Mouse (Mus musculus): ENCODE data around the gene Lrrc75a. TPM values are rescaled to one million over a fixed set of nuclear protein-coding genes. Genes with fewer than 3 reads are reported as not detected.

Lrrc75a gene
- total RNA-seq, 2 experiments from 2014 or later: 18.7 to 21.8 TPM

DNA sequence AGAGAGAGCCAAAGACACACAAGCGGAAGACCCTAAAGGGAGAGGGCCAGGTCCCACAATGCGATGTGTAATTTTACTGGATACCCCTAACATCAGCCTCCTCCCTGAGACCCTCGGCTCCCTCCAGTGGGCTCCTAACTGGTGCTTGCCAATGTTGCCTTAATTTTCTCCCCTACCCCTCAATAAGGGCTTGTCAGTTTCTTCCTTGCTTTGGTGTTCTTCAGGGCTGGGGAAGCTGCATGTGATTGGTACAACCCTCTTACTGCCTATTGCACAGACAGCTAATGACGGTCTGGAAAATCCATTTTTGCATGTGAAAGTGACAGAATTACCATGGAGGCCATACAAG, 1.9 kb downstream of the Lrrc75a start:
- intact Hi-C loops (cut with DNase I): no loop called here
- no peak for DNase-seq (ENCODE audit: low spot score in 2 of 2)

- intact Hi-C loops (cut with DNase I): no loop called here
- peak; percentile 61 to 64 for DNase-seq (ENCODE audit: low spot score in 2 of 2)
Measured at GRCm38 (mm10) chr11:62645732-62646494, 2.4 kb downstream of the Lrrc75a start.

GRCm38 (mm10) chr11:62645337-62645675, 3.0 kb downstream of the Lrrc75a start:
- no peak for DNase-seq (ENCODE audit: low spot score in 2 of 2)
- intact Hi-C loops (cut with DNase I): no loop called here

GRCm38 (mm10) chr11:62644602-62645336, 3.6 kb downstream of the Lrrc75a start:
- intact Hi-C loops (cut with DNase I): no loop called here
- DNase-seq (ENCODE audit: low spot score in 2 of 2): no peak

DNA sequence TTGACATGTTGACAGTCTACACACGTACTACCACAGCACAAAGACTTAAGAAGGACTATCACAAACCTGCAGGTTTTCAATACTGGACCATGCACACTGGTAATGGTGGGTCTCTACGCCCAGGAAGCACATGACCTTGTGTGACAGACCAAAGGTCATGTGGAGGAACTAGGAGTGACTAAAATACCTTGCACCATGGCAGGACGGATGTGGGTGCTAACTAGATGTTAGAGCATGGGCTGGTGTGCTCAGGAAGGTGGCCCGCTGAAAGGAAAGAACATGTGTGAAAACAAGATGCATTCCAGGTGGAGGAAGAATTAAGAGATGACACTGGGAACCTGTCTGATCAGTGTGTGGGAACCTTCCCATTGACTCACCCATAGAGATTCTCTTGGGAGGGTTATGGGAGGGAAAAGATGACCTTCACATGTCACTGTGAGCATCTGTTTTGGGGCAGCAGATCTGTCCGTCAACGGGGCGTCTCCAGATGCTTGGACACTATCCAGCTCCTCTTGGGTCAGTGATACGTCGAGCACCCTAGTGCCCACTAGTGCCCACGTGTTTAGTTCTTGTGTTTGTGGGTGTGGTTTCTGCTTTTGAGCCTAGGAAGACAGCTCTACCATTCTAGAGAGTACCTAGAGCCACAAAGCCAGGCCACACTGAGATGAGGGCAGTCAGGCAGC, 4.5 kb downstream of the Lrrc75a start:
- no peak for DNase-seq (ENCODE audit: low spot score in 2 of 2)
- intact Hi-C loops (cut with DNase I): no loop called here

- intact Hi-C loops (cut with DNase I): no loop called here
- no peak for DNase-seq (ENCODE audit: low spot score in 2 of 2)
Measured at GRCm38 (mm10) chr11:62643011-62643631, 5.2 kb downstream of the Lrrc75a start.

GRCm38 (mm10) chr11:62642023-62642844, 6.1 kb downstream of the Lrrc75a start:
- intact Hi-C loops (cut with DNase I): no loop called here
- no peak for DNase-seq (ENCODE audit: low spot score in 2 of 2)

DNA sequence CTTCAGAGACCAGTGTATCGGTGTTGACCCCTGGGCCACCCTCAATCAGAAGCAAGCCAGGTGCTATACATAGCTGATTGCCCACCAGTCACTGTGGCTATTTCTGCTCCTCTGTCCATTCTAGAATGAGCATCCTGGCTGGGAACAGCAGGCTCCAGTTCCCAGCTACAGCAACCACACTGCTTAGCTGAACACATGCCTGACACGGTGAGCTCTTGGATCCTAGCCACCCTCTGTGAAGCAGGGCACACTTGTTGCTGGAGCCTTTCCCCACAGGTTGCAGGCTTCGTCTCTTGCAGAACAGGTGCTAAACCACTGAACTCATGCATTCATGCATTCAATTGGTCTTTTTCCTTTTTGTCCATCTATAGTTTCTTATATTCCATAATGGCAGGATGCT, 7.9 kb downstream of the Lrrc75a start:
- intact Hi-C loops (cut with DNase I): no loop called here
- no peak for DNase-seq (ENCODE audit: low spot score in 2 of 2)

DNA sequence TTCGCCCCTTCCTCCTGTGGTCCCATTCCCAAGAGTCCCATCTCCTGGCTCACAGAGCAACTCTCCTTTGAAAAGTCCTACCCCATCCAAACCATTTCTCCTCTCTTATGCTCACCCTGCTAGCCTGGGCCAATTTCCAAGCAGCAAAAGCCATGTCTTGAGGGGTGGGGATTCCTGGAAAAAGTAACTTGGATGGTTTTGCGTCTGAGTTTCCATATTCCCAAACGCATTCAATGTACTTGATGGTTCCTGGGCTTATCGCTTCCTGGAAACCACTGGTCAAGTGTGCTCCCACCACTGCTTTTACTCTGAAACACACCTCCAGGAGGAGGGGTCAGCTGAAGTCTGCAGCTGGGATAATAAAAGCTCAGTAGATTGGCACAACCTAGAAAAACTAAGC, 9.9 kb downstream of the Lrrc75a start:
- intact Hi-C loops (cut with DNase I): no loop called here
- DNase-seq (ENCODE audit: low spot score in 2 of 2): no peak

DNA sequence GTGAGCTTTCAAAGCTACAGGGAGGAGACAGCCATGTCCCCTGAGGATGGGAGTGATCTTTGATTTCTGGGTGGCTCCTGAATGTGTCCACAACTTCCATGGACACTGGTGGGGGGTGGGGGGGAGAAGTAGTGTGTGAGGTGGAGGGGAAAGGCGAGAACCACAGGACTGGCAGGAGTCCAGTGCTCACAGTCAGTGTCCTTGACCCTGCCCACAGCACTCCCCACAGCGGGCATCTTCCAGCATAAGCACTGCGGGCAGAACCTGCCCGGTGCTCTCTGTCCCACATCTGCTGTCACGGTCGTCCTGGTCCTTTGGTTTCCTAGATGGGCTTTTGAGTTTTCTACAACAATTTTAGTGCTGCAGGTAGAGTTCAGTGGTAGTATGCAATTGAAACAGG, 10.5 kb downstream of the Lrrc75a start:
- DNase-seq (ENCODE audit: low spot score in 2 of 2): no peak
- intact Hi-C loops (cut with DNase I): no loop called here

DNA sequence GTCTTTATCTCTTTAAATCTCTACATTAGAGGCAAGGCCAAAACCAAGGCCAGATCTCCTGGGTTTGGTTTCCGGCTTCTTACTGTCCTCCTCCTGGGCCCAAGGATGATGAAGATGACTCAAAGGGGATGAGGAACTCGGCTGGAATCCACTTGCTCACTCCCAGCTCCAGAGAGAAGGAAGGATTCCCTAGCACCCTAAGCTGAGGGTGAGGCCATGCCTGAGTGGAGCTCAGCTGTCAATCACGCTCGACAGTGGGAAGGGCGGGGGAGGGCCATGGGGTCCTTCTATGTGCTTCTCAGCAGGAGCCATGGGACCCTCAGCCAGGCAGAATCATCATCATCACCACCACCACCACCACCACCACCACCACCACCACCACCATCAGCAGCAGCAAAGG, 10.9 kb downstream of the Lrrc75a start:
- no peak for DNase-seq (ENCODE audit: low spot score in 2 of 2)
- intact Hi-C loops (cut with DNase I): no loop called here

- intact Hi-C loops (cut with DNase I): no loop called here
- peak; percentile 61 to 68 for DNase-seq (ENCODE audit: low spot score in 2 of 2)
Measured at GRCm38 (mm10) chr11:62636840-62637221, 11.5 kb downstream of the Lrrc75a start.

DNA sequence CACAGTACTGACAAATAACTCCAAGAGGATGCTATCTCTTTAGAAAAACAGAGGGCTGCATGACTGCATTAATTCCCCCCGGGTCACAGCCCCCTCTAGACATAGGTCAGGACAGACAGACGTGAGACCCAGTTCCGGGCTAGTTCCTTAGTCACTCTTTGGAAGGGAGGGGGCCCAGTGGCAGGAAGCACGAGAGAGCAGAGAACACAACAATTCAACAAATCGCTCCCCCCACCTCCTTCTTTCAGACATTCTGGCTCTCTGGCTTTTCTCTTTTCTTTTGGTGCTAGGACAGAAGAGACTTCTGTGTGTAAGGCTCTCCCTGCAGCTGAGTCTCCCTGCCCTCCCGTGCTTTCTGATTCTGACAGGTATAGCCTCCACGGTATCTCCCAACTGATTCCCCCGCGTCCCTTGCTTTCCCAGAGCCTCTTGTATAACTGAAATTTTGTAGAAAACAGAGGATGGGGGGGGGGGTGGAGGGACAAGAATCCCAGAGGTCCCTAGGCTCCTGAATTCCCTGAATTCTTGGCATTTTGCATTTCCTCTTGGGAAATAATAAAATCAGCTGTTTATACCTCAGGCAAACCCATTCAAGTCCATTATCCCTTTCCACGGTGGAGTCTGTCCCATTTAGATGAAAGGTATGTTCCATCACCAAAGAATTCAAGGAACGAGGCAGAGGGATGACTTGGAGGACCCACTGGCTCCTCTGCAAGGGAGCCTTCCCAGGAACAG, 12.1 kb downstream of the Lrrc75a start:
- no peak for DNase-seq (ENCODE audit: low spot score in 2 of 2)
- intact Hi-C loops (cut with DNase I): no loop called here

DNA sequence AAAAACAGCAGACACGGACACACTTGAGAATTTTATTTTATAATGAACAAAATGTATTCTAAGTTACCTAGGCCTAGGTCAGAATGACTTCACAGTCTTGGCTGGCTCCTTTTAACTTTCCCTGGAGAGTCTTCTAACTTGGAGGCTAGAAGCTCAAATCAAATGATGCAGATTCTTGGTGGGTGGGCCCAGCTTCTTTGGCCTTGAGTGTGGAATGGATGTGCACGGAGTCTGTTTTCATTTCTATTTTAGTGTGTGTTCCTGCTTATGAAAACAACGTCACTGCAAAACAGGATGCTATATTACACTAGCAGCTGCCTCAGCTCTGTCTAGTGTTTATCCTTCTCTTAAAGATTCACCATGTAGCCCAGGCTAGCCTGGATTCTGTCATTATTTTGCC, 12.9 kb downstream of the Lrrc75a start:
- intact Hi-C loops (cut with DNase I): no loop called here
- no peak for DNase-seq (ENCODE audit: low spot score in 2 of 2)

- DNase-seq (ENCODE audit: low spot score in 2 of 2): no peak
Measured at GRCm38 (mm10) chr11:62631138-62631537, 17.2 kb downstream of the Lrrc75a start.

GRCm38 (mm10) chr11:62630225-62630821, 18.0 kb downstream of the Lrrc75a start:
- DNase-seq (ENCODE audit: low spot score in 2 of 2): no peak
- intact Hi-C loops (cut with DNase I): no loop called here

More at GRCm38 (mm10) chr11:62631138-62631537, 17.2 kb downstream of the Lrrc75a start:
- intact Hi-C loops (cut with DNase I): no loop called here

DNA sequence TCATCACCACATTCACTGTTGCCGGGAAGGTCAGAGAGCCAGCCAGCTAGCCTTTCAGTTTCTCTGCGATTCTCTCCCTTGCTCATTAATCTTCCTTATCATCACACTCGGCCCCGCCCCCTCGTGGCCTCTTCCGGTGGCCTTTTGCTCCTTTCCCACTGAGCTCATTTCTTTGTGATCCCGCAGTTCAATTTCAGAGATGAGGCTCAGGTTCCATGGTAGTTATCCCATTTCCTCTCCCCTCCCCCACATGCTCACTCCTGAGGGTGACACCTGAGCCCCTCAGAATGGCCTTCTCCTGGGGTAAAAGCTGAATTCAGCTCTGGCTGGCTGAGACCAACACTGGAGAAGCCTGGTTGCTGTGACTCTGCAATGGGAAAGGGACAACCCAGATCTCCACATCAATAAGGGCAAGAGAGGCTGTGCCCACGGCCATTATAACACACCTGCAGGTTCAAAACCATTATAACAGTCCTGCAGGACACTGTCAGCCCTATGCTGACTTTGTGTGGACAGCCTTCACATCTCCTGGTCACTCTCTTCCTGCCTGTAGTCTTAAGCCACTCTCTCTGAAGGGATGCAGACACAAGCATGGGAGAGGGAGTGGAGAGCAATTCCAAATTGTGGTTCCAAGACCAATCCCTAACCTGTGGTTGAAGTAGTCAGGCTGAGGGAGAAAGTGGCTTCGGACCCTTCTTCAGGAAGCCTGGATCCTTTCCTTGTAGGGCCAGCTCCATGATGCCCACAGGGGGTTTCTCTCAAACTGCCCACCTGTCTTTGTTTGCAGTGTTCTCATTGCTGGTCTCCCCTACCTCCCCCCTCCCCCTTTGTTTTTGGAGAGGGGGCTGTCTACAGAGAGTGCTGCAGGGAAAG, 18.7 kb downstream of the Lrrc75a start:
- DNase-seq (ENCODE audit: low spot score in 2 of 2): no peak
- intact Hi-C loops (cut with DNase I): no loop called here
